Mouse (Mus musculus) retina, embryonic 14.5 days (tissue): ENCODE measurements at regions not wholly inside any gene's neighbourhood (a gene's known extent, or its start where the extent isn't known, plus 50 kb on each side); places are given as distances from the start of the nearest gene placed in this dataset.

ENCODE experiments used
- DNase-seq: peaks from one replicate; pipeline ENCODE4 v3.0.0-alpha.2; 2015; ENCODE audit warnings: low spot score

DNA sequence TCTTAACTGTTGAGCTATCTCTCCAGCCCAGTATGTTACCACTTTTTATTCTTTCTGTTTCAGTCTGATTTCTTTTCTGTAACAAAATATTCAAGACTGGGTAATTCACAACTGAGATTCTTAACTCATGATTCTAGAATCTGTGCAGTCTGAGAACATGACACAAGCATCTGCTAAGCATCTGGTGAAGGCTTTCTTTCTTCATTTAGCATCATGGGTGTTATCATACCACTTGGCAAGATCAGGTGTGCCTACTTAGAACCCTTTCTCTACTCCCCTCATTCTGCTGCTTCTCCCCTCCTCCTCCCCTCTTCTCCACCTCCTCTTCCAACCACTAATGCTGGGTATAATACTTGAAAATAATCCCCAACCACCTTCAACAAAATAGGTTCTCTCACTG, 62.1 kb upstream of the Pfn2 start:
- DNase-seq = no peak

- DNase-seq = no peak
Observed at GRCm38 (mm10) chr3:57911831-57912596, 64.1 kb upstream of the Pfn2 start.

DNA sequence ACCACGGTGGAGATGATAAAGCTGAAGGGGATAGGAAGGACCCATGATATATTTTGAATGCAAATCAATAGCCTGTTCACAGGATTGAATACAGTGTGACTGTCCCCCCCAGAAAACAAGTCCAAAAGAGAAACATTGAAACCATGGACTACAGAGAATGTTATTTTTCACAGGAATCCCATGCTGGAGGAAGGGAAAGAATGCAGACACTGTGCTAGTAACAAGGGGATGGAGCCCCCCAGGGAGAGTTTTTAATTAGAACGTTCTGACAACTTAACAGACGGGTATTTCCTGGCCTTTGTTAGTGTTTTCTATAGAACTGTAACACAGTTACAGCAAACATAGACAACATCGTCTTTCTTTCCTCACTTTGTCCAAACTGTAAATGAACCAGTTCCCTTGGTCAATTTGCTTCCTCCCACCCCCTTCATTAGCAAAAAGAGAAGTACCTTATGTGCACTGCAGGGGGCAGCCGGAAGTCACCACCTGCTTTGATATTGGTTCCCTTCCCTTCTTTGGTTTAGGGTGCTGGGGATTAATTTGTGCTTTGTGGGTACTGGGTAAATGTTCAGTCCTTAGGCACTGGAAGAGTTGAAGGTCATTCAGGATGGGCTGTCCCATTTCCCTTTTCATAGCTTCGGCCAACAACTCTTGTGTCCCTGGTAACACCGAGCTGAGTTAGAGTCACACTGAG, 64.9 kb upstream of the Pfn2 start:
- DNase-seq = no peak

DNA sequence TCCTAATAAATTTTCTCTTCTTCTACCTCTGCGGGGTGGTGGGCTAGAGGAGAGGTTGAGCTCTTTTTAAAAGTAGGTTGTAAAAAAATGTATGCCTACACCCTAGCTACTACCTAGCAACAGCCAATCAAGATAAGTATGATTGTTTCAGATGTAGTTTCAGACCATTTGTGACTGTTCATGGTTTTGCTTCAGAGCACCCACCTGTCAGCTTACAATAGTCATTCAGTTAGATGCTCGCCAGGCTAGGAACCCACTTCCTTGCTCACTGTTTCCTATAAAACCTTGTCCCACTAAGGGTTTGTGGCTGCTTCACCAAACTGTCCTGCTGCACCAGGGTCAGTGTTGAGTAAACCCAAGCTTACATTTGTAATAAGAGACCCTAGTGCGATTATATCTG, 66.8 kb upstream of the Pfn2 start:
- no peak for DNase-seq

GRCm38 (mm10) chr3:57918913-57919312, 71.0 kb upstream of the Pfn2 start:
- DNase-seq = no peak

GRCm38 (mm10) chr3:57919390-57920089, 71.7 kb upstream of the Pfn2 start:
- peak; percentile 61 for DNase-seq

GRCm38 (mm10) chr3:57920090-57920432, 72.2 kb upstream of the Pfn2 start:
- no peak for DNase-seq

DNA sequence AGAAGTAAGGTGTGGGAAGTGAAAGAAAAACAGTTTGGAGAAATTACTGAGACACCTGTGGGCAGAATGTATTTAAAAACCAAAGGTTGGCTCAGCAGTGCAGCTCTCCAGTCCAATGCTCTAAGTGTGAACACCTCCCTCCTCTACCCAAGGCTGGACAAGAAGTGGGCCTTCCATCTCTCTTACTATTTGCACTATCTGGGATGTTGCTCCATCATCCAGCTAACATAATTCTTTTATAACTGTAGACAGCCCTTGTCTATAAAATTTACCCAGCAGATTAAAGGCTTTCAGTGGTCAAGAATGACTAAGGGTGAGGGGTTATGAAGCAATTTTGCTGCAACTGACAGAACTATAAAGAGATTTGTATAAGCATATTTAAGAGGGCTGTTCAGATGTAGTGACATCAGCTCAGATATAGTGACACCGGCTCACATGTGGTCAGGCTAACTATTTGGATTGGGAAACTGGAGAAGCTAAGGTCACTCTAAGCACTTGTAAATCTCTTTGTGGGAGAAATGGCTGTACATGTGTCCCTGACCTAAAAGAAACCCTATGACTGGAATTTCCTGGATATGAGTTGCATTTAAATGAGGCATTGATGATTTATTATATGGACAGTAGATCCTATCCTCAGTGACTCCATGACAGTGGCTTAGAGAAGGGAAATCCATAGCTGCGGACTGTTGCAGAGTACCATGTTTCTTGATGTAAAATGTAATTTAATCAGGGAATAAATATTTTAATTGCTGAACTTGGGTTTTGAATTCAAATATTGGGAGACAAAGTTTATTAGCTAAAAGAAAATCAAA, 73.4 kb upstream of the Pfn2 start:
- no peak for DNase-seq

GRCm38 (mm10) chr3:57923061-57923460, 75.2 kb upstream of the Pfn2 start:
- DNase-seq = no peak

DNA sequence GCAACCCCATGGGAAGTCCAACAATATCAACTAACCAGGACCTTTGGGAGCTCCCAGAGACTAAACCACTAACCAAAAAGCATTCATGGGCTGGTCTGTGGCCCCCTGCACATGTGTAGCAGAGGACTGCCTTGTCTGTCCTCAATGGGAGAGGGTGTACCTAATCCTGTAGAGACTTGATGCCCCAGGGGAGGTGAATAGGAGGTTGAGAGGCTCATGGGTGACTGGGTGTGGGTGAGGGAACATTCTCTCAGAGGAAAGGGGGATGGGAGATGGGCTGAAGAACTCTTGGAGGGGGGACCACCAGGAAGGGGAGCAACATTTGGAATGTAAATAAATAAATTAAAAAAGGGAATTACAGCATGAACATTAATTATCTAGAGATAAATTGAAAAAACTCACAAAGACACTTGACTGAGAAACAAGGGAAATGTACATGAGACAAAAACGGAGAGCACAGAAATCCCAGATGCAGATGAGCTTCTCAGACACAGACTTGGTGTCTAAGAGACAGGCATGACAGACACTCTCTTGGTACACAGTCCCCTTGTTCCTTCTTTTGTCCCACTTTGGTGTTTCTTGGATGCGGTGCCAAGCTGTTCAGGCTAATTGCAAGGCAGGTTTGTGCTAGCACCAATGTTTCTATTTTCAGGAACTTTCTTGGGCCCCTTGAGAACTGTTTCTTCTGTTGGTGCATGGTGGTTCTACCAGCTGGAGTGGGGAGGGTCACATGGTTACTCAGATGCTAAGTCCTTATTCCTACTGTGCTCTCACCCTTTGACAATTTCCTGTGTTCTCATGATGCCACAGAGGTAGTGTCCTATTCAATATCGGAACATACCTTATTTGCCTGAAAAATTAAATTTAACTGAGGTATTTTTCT, 85.0 kb upstream of the Pfn2 start:
- DNase-seq = no peak

- DNase-seq = no peak
Observed at GRCm38 (mm10) chr3:57935042-57935610, 87.2 kb upstream of the Pfn2 start.

GRCm38 (mm10) chr3:57940504-57941381, 92.9 kb upstream of the Pfn2 start:
- DNase-seq = no peak

DNA sequence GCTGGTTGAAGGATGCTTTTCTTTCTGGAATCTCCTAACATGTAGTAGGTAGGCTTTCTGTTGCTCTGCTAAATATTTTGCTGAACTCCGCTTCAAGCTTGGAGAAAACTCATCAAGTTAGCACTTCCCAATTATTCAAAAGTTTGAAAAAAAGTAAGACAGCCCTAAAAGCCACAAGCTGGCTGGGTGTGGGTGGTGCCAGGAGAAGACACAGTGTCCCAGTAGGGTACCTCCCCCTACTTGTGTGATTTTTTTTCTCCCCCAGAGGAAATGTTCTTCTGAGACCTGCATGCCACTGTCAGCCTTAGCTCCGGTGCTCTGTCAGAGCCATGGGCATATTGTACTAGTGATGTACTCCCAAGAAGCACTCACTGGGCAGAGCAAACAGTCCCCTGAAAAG, 96.8 kb upstream of the Pfn2 start:
- no peak for DNase-seq

DNA sequence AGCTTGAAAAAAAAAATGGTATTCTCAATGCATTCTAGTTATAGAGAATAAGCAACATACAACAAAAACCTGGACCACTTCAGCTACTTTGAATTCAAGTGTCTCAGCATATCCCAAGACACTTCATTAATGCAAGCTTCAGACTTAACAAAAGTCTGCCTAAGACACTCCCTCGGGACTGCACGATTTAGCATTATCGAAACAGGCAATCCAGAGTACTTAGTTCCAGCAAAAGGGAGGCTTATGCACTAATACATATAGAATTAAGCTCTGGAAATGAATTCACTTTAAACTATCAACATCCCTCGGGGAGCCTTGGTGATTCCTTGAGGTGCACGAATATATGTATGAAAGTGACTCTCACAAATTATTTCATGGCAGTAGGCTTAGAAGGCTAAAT, 97.9 kb upstream of the Pfn2 start:
- DNase-seq = no peak

DNA sequence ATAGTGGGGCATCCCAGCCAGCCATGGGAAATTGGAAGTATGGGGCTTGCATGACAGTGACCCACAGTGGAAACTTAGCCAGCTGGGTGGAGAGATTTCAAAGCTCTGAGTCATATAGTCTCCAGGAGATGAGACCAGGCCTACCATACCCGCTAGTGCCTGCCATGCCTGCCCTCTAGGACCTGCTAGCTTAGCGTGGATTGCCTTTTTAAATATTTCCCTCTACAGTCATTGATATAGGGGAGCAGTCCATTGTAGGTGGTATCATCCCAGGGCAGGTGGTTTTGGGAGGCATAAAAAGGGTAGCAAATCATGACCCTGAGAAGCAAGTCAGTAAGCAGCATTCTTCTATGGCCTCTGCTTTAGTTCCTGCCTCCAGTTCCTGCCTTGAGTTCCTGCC, 99.5 kb upstream of the Pfn2 start:
- DNase-seq = no peak

GRCm38 (mm10) chr3:57948720-57949119, 100.8 kb upstream of the Pfn2 start:
- DNase-seq = no peak

GRCm38 (mm10) chr3:57950431-57951331, 102.8 kb upstream of the Pfn2 start:
- DNase-seq = peak; percentile 10

GRCm38 (mm10) chr3:57951438-57951837, 103.6 kb upstream of the Pfn2 start:
- peak; percentile 41 for DNase-seq

DNA sequence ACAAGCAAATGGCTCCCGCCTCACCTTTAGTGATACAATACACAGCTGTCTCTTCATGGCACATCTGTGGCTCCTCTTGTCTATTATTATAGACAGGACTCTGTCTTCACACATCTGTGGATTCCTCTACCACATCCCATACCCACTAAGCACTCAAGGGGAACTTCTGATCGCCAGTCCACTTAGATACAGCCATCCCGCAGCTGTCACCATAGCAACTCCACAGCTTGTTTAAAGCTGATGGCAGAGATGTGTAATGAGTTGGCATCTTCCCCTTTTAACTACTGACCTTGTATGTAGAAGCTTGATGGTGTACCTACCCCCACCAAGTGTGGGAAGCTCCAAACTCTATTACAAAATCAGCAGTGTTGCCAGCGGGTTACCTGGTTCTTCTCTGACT, 109.5 kb upstream of the Pfn2 start:
- no peak for DNase-seq
